Mouse (Mus musculus) spleen, adult 18-20 months (tissue): ENCODE measurements around the gene Nat8f7.
A peak's percentile ranks its signal among the peaks of the same experiment; 100 is the strongest.
"Not testable (repeated sequence)": the region's sequence is repeated elsewhere in the genome, so short reads cannot be mapped to it uniquely, and the experiment has no call there.

Source experiments
- DNase-seq, 2 experiments: peaks; one replicate each; pipeline ENCODE4 v3.0.0; 2022; ENCODE audit warnings: mixed read lengths in 2 of 2

Gene Nat8f7

GRCm38 (mm10) chr6:85713105-85713504 lies at the start of gene Nat8f7:
Nat8f7 (minus strand) TSS chr6:85713205.
- peak in 1 of 2 experiments; percentile 1 for DNase-seq

DNA sequence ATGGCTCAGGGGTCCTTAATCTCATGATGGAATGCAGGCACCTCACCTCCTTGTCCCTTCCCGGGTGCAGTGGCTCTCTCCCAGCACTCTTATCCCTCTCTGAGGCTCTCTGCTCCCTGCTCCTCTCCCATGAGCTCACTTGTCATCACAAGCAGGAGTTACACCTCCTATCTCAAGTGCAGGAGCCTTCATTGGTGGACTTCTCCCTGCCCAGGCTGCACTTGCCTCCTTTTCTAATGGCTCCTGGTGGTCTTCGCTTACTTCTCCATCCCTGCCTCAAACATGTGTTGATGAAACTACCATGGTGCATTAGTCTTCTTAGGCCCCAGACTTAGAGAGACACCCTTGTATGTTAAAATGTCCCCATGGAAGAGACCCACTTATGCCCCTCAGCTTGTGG lies 49.7 kb upstream of the Nat8f7 start:
- not testable (repeated sequence) for DNase-seq

- not testable (repeated sequence) for DNase-seq
These were observed 42.8 kb upstream of the Nat8f7 start for GRCm38 (mm10) chr6:85755705-85756249.

DNA sequence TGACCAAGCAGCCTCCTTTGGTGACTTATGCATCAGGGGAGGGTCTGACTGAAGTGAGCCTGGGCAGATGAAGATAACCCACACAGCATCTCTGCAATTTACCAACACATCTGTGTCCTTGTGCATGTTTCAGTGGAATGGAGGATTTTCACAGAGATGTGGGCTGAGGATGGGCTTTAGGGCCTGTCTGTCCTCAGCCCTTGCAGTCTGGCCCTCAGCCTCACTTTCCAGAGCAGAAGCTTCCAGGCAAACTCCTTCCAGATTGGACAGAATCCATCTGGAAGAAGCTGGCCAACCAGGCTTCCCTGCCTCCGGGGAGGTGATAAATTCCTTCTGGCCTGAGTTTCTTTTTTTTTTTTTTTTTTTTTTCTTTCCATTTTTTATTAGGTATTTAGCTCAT lies 3.4 kb downstream of the Nat8f7 start:
- not testable (repeated sequence) for DNase-seq

DNA sequence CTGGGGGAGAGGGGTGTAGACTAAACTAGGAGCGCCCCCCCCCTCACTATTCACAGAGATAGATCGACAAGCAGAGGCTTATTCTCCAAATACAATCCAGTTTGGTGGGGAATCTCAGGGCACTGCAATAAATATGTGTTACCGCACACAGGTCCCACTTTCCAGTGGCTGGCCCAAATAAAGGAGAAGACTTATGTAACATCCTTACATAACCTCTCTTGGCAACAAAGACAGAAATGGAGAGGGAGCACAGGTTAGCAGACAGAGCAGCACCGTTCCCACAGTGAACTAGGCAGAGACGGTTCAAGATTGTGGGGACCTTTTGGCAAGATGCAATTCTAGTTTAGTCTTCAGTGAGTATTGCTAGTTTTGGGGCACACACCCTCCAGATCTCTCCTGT lies 3.8 kb downstream of the Nat8f7 start:
- not testable (repeated sequence) for DNase-seq

DNA sequence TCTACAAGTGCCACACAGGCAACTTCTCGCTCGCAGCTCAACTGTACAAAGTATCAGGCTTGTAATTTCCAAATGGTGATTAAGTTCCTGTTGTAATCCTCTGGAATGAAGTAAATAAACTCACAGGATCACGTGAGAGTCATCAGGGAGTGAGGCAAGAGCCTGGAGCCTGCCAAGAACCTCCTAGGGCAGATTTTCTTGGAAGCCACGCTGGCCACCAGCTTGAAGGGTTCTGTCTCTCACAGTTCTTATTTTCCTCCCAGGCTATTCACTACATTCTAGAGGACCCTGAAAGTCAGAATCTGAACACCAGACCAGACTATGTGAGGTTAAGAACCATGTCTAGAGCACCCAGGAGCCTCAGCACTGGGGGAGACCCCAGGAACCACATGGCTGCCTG lies 11.1 kb downstream of the Nat8f7 start:
- not testable (repeated sequence) for DNase-seq
